Mouse (Mus musculus) kidney, adult 2 months (tissue): Measurements from ENCODE around the gene Hoxa13.

Experiments
- CTCF ChIP-seq: fragments of 200-500 bp; conservative IDR thresholded peaks from 2 replicates; pipeline ENCODE4 v1.5.1; 2011; ENCODE audit warnings: low read depth, mild to moderate bottlenecking, control low read depth, low read length, moderate library complexity, mixed read lengths; ENCODE audit not compliant: insufficient read depth, insufficient read length
- POLR2A ChIP-seq: fragments of 200-500 bp; IDR thresholded peaks from one replicate; pipeline ENCODE4 v1.6.1; 2011; ENCODE audit warnings: low read depth, low read length, control low read depth

- TF ChIP-seq CTCF (no peak), POLR2A (no peak)
These were observed 13.1 kb upstream of the Hoxa13 start for GRCm38 (mm10) chr6:52273656-52274280.
